ENCODE assay signal across 1 mouse cellular context in genomic region chr11:69121001-69121740, GRCm38 (mm10).
TF ChIP-seq lines count a peak whose summit lies in the region.

No protein-coding gene starts in this region.

TF ChIP-seq in MEL, 35 proteins besides CTCF, POLR2A, EP300 and RAD21 (continued from another document):
- TF ChIP-seq MAZ (IDR thresholded peaks at IDR 0.05; ENCODE audit: low read depth, low read length) (no peak; the same call in 1 of the 2 replicates), USF2 (IDR thresholded peaks at IDR 0.05; ENCODE audit: borderline replicate concordance in 1 of 2, insufficient read depth in 1 of 2, low read depth in 1 of 2, low read length in 2 of 2) (no peak), CHD2 (IDR thresholded peaks at IDR 0.05; ENCODE audit: low read length) (no peak), TBP (IDR thresholded peaks at IDR 0.05; ENCODE audit: low read depth, low read length) (0 out of 2 replicates have a peak, but pooled peaks have one; percentile 4), ZNF384 (IDR thresholded peaks at IDR 0.05; ENCODE audit: low read depth, low read length) (no peak), SIN3A (IDR thresholded peaks at IDR 0.05; ENCODE audit: low read length) (peak; percentile 8; the same call in 1 of the 2 replicates), MYB (IDR thresholded peaks at IDR 0.05; ENCODE audit: low read depth, low read length) (no peak), POLR2AphosphoS2 (IDR thresholded peaks at IDR 0.05; ENCODE audit: low read length) (no peak), MXI1 (IDR thresholded peaks at IDR 0.05; ENCODE audit: low read depth, low read length) (no peak; the same call in none of the 2 replicates), RCOR1 (IDR thresholded peaks at IDR 0.05; ENCODE audit: low read depth, low read length) (no peak), MAX (IDR thresholded peaks at IDR 0.05; ENCODE audit: low read length) (peak; percentile 50; the same call in 1 of the 2 replicates), SMC3 (IDR thresholded peaks at IDR 0.05; ENCODE audit: low read depth, low read length) (no peak), ZC3H11A (IDR thresholded peaks at IDR 0.05; ENCODE audit: low read depth, low read length) (no peak), GABPA (IDR thresholded peaks at IDR 0.05; ENCODE audit: low read depth, low read length) (no peak), CHD1 (IDR thresholded peaks at IDR 0.05; ENCODE audit: low read depth, low read length) (no peak), UBTF (IDR thresholded peaks at IDR 0.05; ENCODE audit: borderline replicate concordance, insufficient read depth, low read depth, low read length) (0 out of 2 replicates have a peak, but pooled peaks have one; percentile 11), ZMIZ1 (IDR thresholded peaks at IDR 0.05; ENCODE audit: low read depth, low read length) (no peak), MEF2A (IDR thresholded peaks at IDR 0.05; ENCODE audit: extremely low read depth, insufficient replicate concordance, low read depth, low read length, poor library complexity, severe bottlenecking) (no peak), GATA1 (IDR thresholded peaks at IDR 0.05; ENCODE audit: low read depth, low read length) (no peak), ETS1 (IDR thresholded peaks at IDR 0.05; ENCODE audit: low read depth, low read length) (0 out of 2 replicates have a peak, but pooled peaks have one; percentile 5), ELF1 (IDR thresholded peaks at IDR 0.05; ENCODE audit: low read depth, low read length) (no peak)
